Mouse (Mus musculus) limb, embryonic 15.5 days (tissue): Measurements from ENCODE around the gene Gm10401. TPM values are rescaled to one million over a fixed set of nuclear protein-coding genes. Genes with fewer than 3 reads are reported as not detected.

Source experiments
- ATAC-seq: fragments of 200-750 bp; cut with Nextera tagmentation; 2 replicates; pipeline ENCODE4 v1.8.0; 2017; ENCODE audit warnings: low read depth, moderate TSS enrichment; ENCODE audit not compliant: insufficient number of reproducible peaks, low FRiP score, low TSS enrichment
- H3K27ac ChIP-seq: fragments of 300-500 bp; sonication (generic); 2 replicates; pipeline ENCODE4 v1.5.1; 2015; ENCODE audit warnings: moderate library complexity, mild to moderate bottlenecking, inconsistent platforms
- H3K27me3 ChIP-seq: fragments of 300-500 bp; sonication (generic); 2 replicates; pipeline ENCODE4 v1.6.1; 2015; ENCODE audit warnings: inconsistent platforms
- H3K36me3 ChIP-seq: fragments of 300-500 bp; sonication (generic); 2 replicates; pipeline ENCODE4 v1.6.1; 2015; ENCODE audit warnings: inconsistent platforms
- H3K4me1 ChIP-seq: fragments of 300-500 bp; sonication (generic); 2 replicates; pipeline ENCODE4 v1.6.1; 2015; ENCODE audit warnings: inconsistent platforms
- H3K4me2 ChIP-seq: fragments of 300-500 bp; sonication (generic); 2 replicates; pipeline ENCODE4 v1.6.1; 2015; ENCODE audit warnings: mild to moderate bottlenecking, inconsistent platforms
- H3K4me3 ChIP-seq: fragments of 300-500 bp; sonication (generic); 2 replicates; pipeline ENCODE4 v1.5.1; 2015; ENCODE audit warnings: mild to moderate bottlenecking, inconsistent platforms
- H3K9ac ChIP-seq: fragments of 300-500 bp; sonication (generic); 2 replicates; pipeline ENCODE4 v1.6.1; 2015; ENCODE audit warnings: inconsistent platforms
- H3K9me3 ChIP-seq: fragments of 300-500 bp; sonication (generic); 2 replicates; pipeline ENCODE4 v1.6.1; 2016; ENCODE audit warnings: inconsistent platforms
- WGBS: fragments of 180-500 bp; shearing (Covaris S2); methylation state at CpG from one replicate; pipeline ENCODE4 v1.1.7; 2015; 5-methylcytosine and 5-hydroxymethylcytosine counted together
- polyA plus RNA-seq: library from polyadenylated mRNA; unstranded; fragments of >200 nt; fragmentation: Nextera tagmentation; extraction: Ambion mirVana; gene quantifications from 2 replicates; pipeline ENCODE4 v1.2.1, GENCODE M21; 2015

Gm10401 gene
- polyA plus RNA-seq, 1 experiment from 2014 or later: 48.3 TPM

- H3K27ac ChIP-seq: no peak overlapping the region
Measured at GRCm38 (mm10) chr5:115062566-115062965, 35.5 kb downstream of the Gm10401 start.

GRCm38 (mm10) chr5:115060977-115061376 lies 37.1 kb downstream of the Gm10401 start:
- peaks cover 15% of the 10 kb centered on the region for H3K36me3 ChIP-seq
- 85% methylated on average over 3 of the region's 3 CpGs for WGBS
- H3K9me3 ChIP-seq: no peaks in the 10 kb centered on the region
- ATAC-seq: no peak
- H3K9ac ChIP-seq: no peak overlapping the region
- 0 out of 2 replicates have a peak, but pooled peaks cover 2% of the 10 kb centered on the region for H3K4me1 ChIP-seq
- no peak overlapping the region for H3K4me3 ChIP-seq
- H3K4me2 ChIP-seq: no peak overlapping the region
- no peaks in the 10 kb centered on the region for H3K27me3 ChIP-seq
- H3K27ac ChIP-seq: no peak overlapping the region

More at GRCm38 (mm10) chr5:115062566-115062965, 35.5 kb downstream of the Gm10401 start:
- 0 out of 2 replicates have a peak, but pooled peaks cover 2% of the 10 kb centered on the region for H3K4me1 ChIP-seq
- ATAC-seq: no peak
- H3K4me2 ChIP-seq: no peak overlapping the region
- no peak overlapping the region for H3K4me3 ChIP-seq
- H3K27me3 ChIP-seq: no peaks in the 10 kb centered on the region
- H3K36me3 ChIP-seq: peaks cover 15% of the 10 kb centered on the region
- WGBS: 97% methylated on average over 1 of the region's 1 CpGs
- H3K9me3 ChIP-seq: no peaks in the 10 kb centered on the region
- no peak overlapping the region for H3K9ac ChIP-seq

DNA sequence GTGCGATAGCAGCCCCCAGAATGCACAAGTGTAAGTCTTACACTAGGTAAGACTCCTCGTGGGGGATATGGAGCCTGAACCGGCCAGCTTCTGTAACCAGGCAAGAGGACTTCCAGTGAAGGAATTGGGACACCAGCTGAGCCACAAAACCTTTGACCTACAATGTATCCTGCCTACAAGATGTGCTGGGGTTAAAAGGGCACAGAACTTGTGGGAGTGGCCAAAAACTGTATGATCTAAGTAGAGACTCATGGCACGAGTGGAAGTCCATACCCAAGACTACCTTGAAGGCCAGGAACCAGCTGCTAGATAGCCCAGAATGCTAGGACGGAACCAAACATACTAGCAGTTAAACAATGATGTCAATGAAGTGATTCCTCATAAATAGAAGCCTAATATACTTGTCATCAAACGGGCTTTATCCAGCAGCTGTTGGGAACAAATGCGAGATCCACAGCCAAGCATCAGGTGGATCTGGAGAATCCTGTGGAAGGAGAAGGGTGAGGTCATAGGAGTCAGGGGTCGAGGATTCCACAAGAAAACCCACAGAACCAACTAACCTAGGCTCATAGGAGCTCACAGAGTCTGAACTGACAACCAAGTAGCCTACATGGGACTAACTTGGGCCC lies 37.9 kb downstream of the Gm10401 start:
- no peak for ATAC-seq
- Histone ChIP-seq H3K9ac (no peak overlapping the region), H3K4me2 (no peak overlapping the region), H3K27me3 (no peaks in the 10 kb centered on the region), H3K4me1 (peaks cover 5% of the 10 kb centered on the region; the same call in 1 of the 2 replicates), H3K27ac (no peak overlapping the region), H3K36me3 (peaks cover 15% of the 10 kb centered on the region), H3K4me3 (no peak overlapping the region), H3K9me3 (no peaks in the 10 kb centered on the region)
- WGBS: 81% methylated on average over 8 of the region's 8 CpGs

- no peak overlapping the region for H3K9ac ChIP-seq
- no peaks in the 10 kb centered on the region for H3K27me3 ChIP-seq
- H3K4me1 ChIP-seq: peaks cover 7% of the 10 kb centered on the region
- no peak for ATAC-seq
- H3K9me3 ChIP-seq: no peaks in the 10 kb centered on the region
- H3K27ac ChIP-seq: no peak overlapping the region
- 85% methylated on average over 7 of the region's 7 CpGs for WGBS
- H3K4me2 ChIP-seq: no peak overlapping the region
- H3K4me3 ChIP-seq: no peak overlapping the region
- peaks cover 15% of the 10 kb centered on the region for H3K36me3 ChIP-seq
Measured at GRCm38 (mm10) chr5:115058584-115059297, 39.4 kb downstream of the Gm10401 start.

DNA sequence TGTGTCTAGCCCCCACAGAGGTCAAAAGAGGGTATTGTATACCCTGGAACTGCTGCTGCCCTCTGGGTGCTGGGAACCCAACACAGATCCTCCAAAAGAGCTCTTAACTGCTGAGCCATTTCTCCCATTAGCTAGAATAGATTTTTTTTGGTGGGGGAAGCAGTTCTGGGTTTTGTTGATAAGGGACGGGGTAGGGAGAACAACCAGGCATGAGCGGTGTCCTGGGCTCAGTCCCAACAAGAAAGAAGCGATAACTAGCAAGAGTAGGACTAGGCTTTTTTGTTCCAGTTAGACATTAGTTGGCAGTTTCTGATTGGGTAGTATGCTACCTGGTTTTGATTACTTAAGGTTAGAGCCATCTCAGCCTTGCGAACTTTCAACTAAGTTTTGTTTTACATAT lies 40.9 kb downstream of the Gm10401 start:
- no peak for ATAC-seq

DNA sequence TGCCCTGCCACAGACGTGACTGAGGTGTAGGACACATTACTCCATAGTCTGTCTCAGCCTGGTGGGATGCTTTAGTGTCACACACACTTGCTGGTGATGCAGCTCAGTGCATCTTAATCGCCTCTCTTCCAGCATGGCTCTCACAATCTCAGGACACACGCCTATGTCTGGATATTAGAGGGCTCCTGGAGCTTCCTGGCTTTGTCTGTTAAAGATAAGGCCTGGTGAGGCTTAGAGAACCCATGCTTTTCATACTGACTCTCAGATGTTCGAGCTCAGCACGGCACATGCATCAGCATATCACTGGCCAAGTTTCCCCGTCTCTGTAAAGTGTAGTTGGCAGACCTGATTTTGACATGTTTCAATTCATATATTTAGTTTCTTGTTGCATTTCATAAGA lies 42.7 kb downstream of the Gm10401 start:
- Histone ChIP-seq H3K9me3 (no peaks in the 10 kb centered on the region), H3K4me2 (no peak overlapping the region), H3K4me1 (peaks cover 23% of the 10 kb centered on the region), H3K27ac (no peak overlapping the region), H3K36me3 (no peaks in the 10 kb centered on the region), H3K27me3 (no peaks in the 10 kb centered on the region), H3K9ac (no peak overlapping the region), H3K4me3 (no peak overlapping the region)
- WGBS: 78% methylated on average over 6 of the region's 6 CpGs
- no peak for ATAC-seq

More for the DNA sequence above, 40.9 kb downstream of the Gm10401 start:
- Histone ChIP-seq H3K9ac (no peak overlapping the region), H3K27me3 (no peaks in the 10 kb centered on the region), H3K27ac (no peak overlapping the region), H3K9me3 (no peaks in the 10 kb centered on the region), H3K4me3 (no peak overlapping the region), H3K36me3 (peaks cover 8% of the 10 kb centered on the region; the same call in 1 of the 2 replicates), H3K4me1 (peaks cover 19% of the 10 kb centered on the region), H3K4me2 (no peak overlapping the region)
- 91% methylated on average over 4 of the region's 4 CpGs for WGBS

GRCm38 (mm10) chr5:115053791-115054396 lies 44.2 kb downstream of the Gm10401 start:
- WGBS: 85% methylated on average over 22 of the region's 22 CpGs
- H3K36me3 ChIP-seq: no peaks in the 10 kb centered on the region
- no peak overlapping the region for H3K9ac ChIP-seq
- H3K9me3 ChIP-seq: no peaks in the 10 kb centered on the region
- peaks cover 23% of the 10 kb centered on the region for H3K4me1 ChIP-seq
- no peak overlapping the region for H3K4me3 ChIP-seq
- no peak for ATAC-seq
- no peak overlapping the region for H3K4me2 ChIP-seq
- H3K27me3 ChIP-seq: no peaks in the 10 kb centered on the region
- H3K27ac ChIP-seq: no peak overlapping the region

- Histone ChIP-seq H3K4me3 (no peak overlapping the region), H3K9me3 (no peaks in the 10 kb centered on the region), H3K4me1 (peaks cover 23% of the 10 kb centered on the region), H3K27ac (peak overlapping the region; percentile 63; the same call in 1 of the 2 replicates), H3K4me2 (no peak overlapping the region), H3K9ac (no peak overlapping the region), H3K36me3 (no peaks in the 10 kb centered on the region), H3K27me3 (no peaks in the 10 kb centered on the region)
- 64% methylated on average over 8 of the region's 8 CpGs for WGBS
- ATAC-seq: no peak
Measured at GRCm38 (mm10) chr5:115052546-115052945, 45.5 kb downstream of the Gm10401 start.

DNA sequence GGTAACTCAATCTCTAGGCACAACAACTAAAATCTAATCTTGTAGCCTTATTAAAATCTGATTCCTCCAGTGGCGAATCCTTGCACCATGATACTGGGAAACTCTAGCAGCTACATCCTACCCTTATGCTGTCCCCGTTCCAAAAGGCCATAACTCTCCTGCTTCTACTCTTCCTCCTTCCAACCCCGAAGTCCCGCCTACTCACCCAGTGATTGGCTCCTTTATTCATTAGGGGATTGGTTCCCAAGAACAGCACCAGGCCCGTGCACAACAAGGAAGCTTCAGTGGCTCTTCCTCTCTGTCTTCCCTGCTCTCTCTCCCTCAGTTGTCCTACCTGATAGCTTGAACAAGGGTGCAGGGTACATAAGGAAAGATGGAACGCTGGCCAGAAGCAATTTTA lies 47.3 kb downstream of the Gm10401 start:
- Histone ChIP-seq H3K27me3 (no peaks in the 10 kb centered on the region), H3K9ac (no peak overlapping the region), H3K9me3 (no peaks in the 10 kb centered on the region), H3K36me3 (no peaks in the 10 kb centered on the region), H3K4me2 (no peak overlapping the region), H3K4me1 (peaks cover 23% of the 10 kb centered on the region), H3K27ac (no peak overlapping the region), H3K4me3 (no peak overlapping the region)
- ATAC-seq: no peak
- WGBS: 81% methylated on average over 6 of the region's 6 CpGs

- Histone ChIP-seq H3K4me2 (no peak overlapping the region), H3K27ac (no peak overlapping the region), H3K27me3 (no peaks in the 10 kb centered on the region), H3K4me3 (no peak overlapping the region), H3K9ac (no peak overlapping the region), H3K4me1 (peaks cover 24% of the 10 kb centered on the region), H3K36me3 (no peaks in the 10 kb centered on the region), H3K9me3 (no peaks in the 10 kb centered on the region)
- WGBS: 84% methylated on average over 6 of the region's 6 CpGs
- no peak for ATAC-seq
Measured at GRCm38 (mm10) chr5:115049692-115050091, 48.4 kb downstream of the Gm10401 start.
